Mouse (Mus musculus) lung, embryonic 15.5 days (tissue): ENCODE data around the gene Tmem189. TPM values are rescaled to one million over a fixed set of nuclear protein-coding genes. Genes with fewer than 3 reads are reported as not detected.
A peak's percentile ranks its signal among the peaks of the same experiment; 100 is the strongest.

Source experiments
- ATAC-seq: fragments of 200-750 bp; cut with Nextera tagmentation; 2 replicates; pipeline ENCODE4 v1.8.0; 2017; ENCODE audit warnings: moderate number of reproducible peaks, borderline replicate concordance; ENCODE audit not compliant: low FRiP score, low TSS enrichment; ENCODE audit errors: extremely low read depth
- H3K27ac ChIP-seq: fragments of 300-500 bp; sonication (generic); 2 replicates; pipeline ENCODE4 v1.5.1; 2015; ENCODE audit warnings: moderate library complexity, mild to moderate bottlenecking, inconsistent platforms
- H3K27me3 ChIP-seq: fragments of 300-500 bp; sonication (generic); 2 replicates; pipeline ENCODE4 v1.6.1; 2015; ENCODE audit warnings: inconsistent platforms
- H3K36me3 ChIP-seq: fragments of 300-500 bp; sonication (generic); 2 replicates; pipeline ENCODE4 v1.6.1; 2015; ENCODE audit warnings: inconsistent platforms
- H3K4me1 ChIP-seq: fragments of 300-500 bp; sonication (generic); 2 replicates; pipeline ENCODE4 v1.6.1; 2015; ENCODE audit warnings: inconsistent platforms
- H3K4me2 ChIP-seq: fragments of 300-500 bp; sonication (generic); 2 replicates; pipeline ENCODE4 v1.6.1; 2015; ENCODE audit warnings: inconsistent platforms, mild to moderate bottlenecking, moderate library complexity
- H3K4me3 ChIP-seq: fragments of 300-500 bp; sonication (generic); 2 replicates; pipeline ENCODE4 v1.5.1; 2015; ENCODE audit warnings: mild to moderate bottlenecking, inconsistent platforms
- H3K9ac ChIP-seq: fragments of 300-500 bp; sonication (generic); 2 replicates; pipeline ENCODE4 v1.6.1; 2015; ENCODE audit warnings: inconsistent platforms
- H3K9me3 ChIP-seq: fragments of 300-500 bp; sonication (generic); 2 replicates; pipeline ENCODE4 v1.6.1; 2016; ENCODE audit warnings: inconsistent platforms
- WGBS: fragments of 180-500 bp; shearing (Covaris S2); methylation state at CpG from one replicate; pipeline ENCODE4 v1.1.7; 2015; 5-methylcytosine and 5-hydroxymethylcytosine counted together
- polyA plus RNA-seq: library from polyadenylated mRNA; unstranded; fragments of >200 nt; fragmentation: Nextera tagmentation; extraction: Ambion mirVana; gene quantifications from 2 replicates; pipeline ENCODE4 v1.2.1, GENCODE M21; 2015

The Tmem189 gene
- polyA plus RNA-seq, 1 experiment from 2014 or later, result 43.8 TPM

DNA sequence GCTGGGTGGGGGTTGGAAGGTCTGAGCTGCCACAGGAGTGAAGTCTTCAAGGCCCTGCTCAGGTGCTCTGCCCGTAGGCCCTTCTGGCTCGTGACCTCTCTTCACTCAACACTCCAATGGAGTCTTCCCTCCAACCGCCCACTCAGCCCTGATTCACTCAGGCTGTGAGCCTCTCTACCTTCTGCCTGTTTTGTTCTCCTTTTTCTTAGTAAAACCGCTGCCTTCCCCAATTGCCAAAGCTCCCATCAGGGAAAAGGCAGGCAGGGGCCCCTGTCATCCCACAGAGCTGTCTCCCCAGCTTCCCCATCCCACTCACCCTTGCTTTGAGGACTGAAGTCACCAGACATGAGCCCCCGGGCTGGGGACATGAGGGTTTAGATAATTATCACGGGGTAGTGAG, 25.4 kb upstream of the Tmem189 start:
- no peaks in the 10 kb centered on the region for H3K27me3 ChIP-seq
- 60% methylated on average over 6 of the region's 6 CpGs for WGBS
- H3K36me3 ChIP-seq, result no peaks in the 10 kb centered on the region
- no peak overlapping the region for H3K4me3 ChIP-seq
- H3K27ac ChIP-seq, result 0 out of 2 replicates have a peak overlapping the region, but pooled peaks have one; percentile 10
- H3K4me2 ChIP-seq, result no peak overlapping the region
- ATAC-seq, result no peak
- H3K4me1 ChIP-seq, result peaks cover 7% of the 10 kb centered on the region
- no peak overlapping the region for H3K9ac ChIP-seq
- no peaks in the 10 kb centered on the region for H3K9me3 ChIP-seq

DNA sequence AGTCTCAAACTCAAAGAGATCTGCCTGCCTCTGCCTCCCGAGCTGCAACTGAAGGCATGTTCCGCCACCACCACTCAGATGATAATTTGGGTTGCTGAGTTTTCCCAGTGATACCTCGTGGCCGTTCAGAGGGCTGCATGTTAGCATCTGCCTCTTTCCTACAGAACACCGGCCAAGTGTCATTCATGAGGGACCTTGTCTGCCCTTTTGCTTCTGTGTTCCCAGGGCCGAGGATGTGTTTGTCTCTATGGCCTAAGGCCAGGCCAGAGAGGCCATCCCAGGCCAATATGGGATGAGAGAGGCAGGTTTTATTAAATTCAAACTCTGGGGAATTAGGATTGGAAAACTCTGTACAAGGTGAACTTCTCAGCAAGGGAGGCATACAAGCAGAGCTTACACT, 24.7 kb upstream of the Tmem189 start:
- ATAC-seq, result no peak
- H3K27ac ChIP-seq, result no peak overlapping the region
- no peak overlapping the region for H3K4me2 ChIP-seq
- H3K36me3 ChIP-seq, result no peaks in the 10 kb centered on the region
- H3K4me3 ChIP-seq, result no peak overlapping the region
- peaks cover 7% of the 10 kb centered on the region for H3K4me1 ChIP-seq
- no peak overlapping the region for H3K9ac ChIP-seq
- WGBS, result 89% methylated on average over 6 of the region's 6 CpGs
- no peaks in the 10 kb centered on the region for H3K27me3 ChIP-seq
- no peaks in the 10 kb centered on the region for H3K9me3 ChIP-seq

DNA sequence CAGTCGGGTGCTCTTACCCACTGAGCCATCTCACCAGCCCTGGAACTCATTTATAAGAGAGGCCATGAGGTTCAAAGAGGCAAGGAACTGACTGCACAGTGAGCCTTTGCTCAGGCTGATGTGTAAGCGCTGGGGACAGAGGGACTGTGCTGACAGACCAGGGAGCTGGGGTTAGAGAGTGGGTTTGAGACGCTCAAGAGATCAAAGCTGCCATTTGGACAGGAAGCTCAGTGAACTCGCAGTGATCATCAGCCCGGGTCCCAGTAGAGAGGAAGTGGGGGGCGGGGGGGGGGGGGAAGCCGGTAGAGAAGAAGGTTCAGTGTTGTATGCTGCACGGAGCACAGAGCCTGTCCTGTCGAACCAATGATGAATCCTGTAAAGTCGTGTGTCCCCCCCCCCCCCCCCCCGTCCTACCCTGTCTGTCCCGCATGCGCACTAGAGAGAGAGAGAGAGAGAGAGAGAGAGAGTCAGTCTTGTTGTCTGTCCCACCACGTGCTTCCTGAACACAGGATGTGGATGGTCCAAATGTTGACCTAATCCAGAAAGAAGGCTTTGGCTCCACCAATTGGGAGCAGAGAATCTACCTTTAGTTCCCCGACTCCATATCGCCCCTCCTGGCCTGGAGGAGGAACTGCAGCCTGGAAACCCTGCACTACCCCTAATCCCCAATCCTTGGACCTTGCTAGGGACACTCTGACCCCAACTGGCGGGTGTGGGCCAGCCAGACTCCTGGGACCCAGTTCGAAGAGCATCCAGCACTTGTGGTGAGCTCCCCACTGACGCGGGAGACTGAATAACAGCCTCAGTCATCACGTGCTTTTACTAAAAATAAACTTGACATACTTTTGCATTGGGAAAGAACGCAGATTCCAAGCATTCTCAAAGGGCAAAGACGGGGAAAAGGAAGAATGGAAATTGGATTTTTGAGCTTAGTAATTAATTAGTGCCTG, 23.5 kb upstream of the Tmem189 start:
- 52% methylated on average over 19 of the region's 23 CpGs for WGBS
- Histone ChIP-seq H3K36me3 (no peaks in the 10 kb centered on the region), H3K27me3 (no peaks in the 10 kb centered on the region), H3K27ac (peak overlapping the region; percentile 53), H3K9ac (no peak overlapping the region), H3K4me2 (no peak overlapping the region), H3K4me3 (no peak overlapping the region), H3K4me1 (peaks cover 7% of the 10 kb centered on the region), H3K9me3 (no peaks in the 10 kb centered on the region)
- peak; percentile 13; the same call in 1 of the 2 replicates for ATAC-seq

DNA sequence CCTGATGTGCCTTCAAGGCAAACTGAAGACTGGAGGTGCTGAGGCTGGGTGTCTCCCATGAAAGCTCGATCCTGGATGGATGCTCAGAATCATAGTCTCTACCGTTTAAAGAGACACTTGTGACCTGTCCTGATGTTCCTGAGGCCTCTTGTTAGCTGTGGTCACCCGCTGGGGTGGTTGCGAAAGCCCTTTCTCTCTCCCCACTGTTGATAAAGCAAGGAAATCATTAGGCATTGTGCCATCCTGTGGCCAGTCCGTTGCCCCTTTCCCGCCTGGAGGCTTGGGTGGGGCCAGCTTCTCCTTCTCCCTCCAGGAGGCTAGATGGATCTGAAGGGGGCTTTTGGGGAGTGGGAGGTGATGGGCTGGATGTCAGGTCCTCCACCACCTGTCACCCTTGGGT, 21.0 kb upstream of the Tmem189 start:
- no peak overlapping the region for H3K4me3 ChIP-seq
- no peak overlapping the region for H3K4me2 ChIP-seq
- no peak for ATAC-seq
- H3K9ac ChIP-seq, result no peak overlapping the region
- no peak overlapping the region for H3K27ac ChIP-seq
- no peaks in the 10 kb centered on the region for H3K27me3 ChIP-seq
- peaks cover 18% of the 10 kb centered on the region for H3K4me1 ChIP-seq
- WGBS, result 51% methylated on average over 6 of the region's 6 CpGs
- H3K9me3 ChIP-seq, result no peaks in the 10 kb centered on the region
- H3K36me3 ChIP-seq, result no peaks in the 10 kb centered on the region

DNA sequence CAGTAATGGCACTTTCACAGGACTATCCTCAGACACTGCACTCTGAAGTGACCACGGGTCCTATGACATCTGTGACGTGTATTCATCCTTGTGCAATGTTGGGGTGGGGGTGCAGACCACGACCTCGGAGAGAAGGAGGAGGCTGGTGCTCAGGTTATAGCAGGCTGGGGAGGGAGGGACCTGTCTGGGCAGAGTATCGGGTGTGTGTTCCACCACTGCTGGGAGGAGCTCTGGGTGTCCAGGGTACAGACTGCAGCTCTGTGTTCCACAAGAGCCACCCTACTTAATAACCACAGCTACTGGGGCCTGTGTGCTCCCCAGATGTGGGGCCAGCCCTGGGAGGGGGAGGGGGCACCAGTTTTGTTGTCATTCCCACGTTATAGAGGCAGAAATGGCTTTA, 20.3 kb upstream of the Tmem189 start:
- Histone ChIP-seq H3K36me3 (no peaks in the 10 kb centered on the region), H3K4me1 (peaks cover 19% of the 10 kb centered on the region), H3K4me3 (no peak overlapping the region), H3K27me3 (no peaks in the 10 kb centered on the region), H3K27ac (no peak overlapping the region), H3K4me2 (no peak overlapping the region), H3K9me3 (no peaks in the 10 kb centered on the region), H3K9ac (no peak overlapping the region)
- ATAC-seq, result no peak
- WGBS, result 51% methylated on average over 6 of the region's 6 CpGs

DNA sequence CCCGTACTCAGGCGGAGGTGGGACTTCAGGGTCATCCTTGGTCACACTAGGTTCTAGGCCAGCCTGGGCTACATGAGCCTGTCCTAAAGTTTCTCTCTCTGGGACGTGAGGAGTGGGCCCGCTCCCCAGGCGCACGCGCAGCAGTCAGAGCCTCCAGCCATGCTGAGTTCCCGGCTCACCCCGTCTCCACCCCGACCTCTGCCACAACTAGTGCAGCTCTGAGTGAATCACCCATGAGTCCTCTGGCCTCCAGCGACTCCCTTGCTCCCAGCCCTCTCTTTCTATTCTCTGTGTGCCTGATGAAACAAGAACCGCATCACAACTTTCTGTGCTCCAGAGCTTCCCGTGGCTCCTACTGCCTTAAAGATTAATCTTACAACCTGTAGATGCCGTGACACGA, 18.8 kb upstream of the Tmem189 start:
- no peak overlapping the region for H3K4me3 ChIP-seq
- H3K9ac ChIP-seq, result no peak overlapping the region
- ATAC-seq, result no peak
- no peaks in the 10 kb centered on the region for H3K27me3 ChIP-seq
- no peak overlapping the region for H3K27ac ChIP-seq
- H3K9me3 ChIP-seq, result no peaks in the 10 kb centered on the region
- H3K36me3 ChIP-seq, result no peaks in the 10 kb centered on the region
- WGBS, result 57% methylated on average over 15 of the region's 15 CpGs
- no peak overlapping the region for H3K4me2 ChIP-seq
- peaks cover 14% of the 10 kb centered on the region for H3K4me1 ChIP-seq

DNA sequence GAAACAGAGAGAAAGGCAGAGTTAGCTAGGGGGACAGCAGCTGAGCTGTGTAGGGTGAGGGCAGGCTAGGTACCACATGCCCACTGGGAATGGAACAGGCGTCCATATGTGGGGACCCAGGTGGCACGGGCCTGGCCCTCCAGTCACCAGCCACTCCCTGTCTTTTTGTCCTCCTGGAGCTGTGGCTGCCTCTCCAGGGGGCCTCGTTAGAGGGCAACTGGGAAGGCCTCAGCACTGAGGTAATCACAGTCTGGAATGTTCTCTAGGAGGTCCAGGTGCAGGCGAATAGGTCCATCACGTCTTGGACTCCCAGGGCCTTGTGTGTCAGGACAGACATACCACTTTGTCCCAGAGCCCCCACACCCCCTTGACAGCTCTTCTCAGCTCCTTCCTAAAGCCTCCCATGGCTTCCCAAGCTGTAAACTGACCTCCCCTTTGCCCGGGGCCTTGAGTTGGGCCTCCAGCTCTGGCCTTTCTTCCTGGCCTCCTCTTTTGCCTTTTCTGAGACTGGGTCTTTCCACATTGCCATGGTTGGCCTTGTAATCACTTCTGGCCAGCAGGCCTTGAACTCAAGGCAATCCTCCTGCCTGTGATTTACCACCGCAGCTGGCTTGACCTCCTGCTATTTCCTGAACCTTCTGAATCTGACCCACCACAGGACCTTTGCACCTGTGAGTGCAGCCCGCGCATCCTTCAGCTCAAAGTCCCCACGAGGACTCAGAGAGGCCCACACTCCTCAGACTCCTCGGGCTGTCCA, 16.7 kb upstream of the Tmem189 start:
- Histone ChIP-seq H3K27ac (no peak overlapping the region), H3K4me3 (no peak overlapping the region), H3K4me1 (0 out of 2 replicates have a peak, but pooled peaks cover 12% of the 10 kb centered on the region), H3K36me3 (no peaks in the 10 kb centered on the region), H3K27me3 (no peaks in the 10 kb centered on the region), H3K4me2 (no peak overlapping the region), H3K9ac (no peak overlapping the region), H3K9me3 (no peaks in the 10 kb centered on the region)
- WGBS, result 67% methylated on average over 11 of the region's 11 CpGs
- no peak; the same call in 1 of the 2 replicates for ATAC-seq

DNA sequence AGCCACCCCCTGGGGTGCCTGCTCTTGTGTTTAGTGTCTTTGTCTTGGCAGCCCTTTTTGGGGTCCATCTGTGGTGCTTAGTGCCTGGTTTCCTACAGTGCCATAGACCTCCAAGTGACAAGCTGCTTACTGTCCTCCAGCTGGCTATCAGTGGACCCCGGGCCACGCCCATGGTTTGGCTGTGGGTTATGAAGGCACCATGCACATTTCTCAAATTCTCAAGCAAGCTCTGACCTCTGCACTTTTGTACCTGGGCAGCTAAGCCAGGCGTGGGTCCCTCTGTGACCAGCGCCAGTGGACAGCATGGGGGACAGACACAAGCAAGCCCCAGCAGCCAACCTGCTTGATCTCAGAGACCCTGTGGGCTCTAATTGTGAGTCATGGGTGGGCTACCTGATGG, 14.8 kb upstream of the Tmem189 start:
- WGBS, result 90% methylated on average over 4 of the region's 4 CpGs
- H3K9me3 ChIP-seq, result no peaks in the 10 kb centered on the region
- no peak overlapping the region for H3K9ac ChIP-seq
- peak; percentile 9; the same call in 1 of the 2 replicates for ATAC-seq
- H3K4me1 ChIP-seq, result 0 out of 2 replicates have a peak, but pooled peaks cover 12% of the 10 kb centered on the region
- no peak overlapping the region for H3K4me3 ChIP-seq
- H3K27ac ChIP-seq, result no peak overlapping the region
- no peaks in the 10 kb centered on the region for H3K36me3 ChIP-seq
- no peak overlapping the region for H3K4me2 ChIP-seq
- H3K27me3 ChIP-seq, result no peaks in the 10 kb centered on the region

DNA sequence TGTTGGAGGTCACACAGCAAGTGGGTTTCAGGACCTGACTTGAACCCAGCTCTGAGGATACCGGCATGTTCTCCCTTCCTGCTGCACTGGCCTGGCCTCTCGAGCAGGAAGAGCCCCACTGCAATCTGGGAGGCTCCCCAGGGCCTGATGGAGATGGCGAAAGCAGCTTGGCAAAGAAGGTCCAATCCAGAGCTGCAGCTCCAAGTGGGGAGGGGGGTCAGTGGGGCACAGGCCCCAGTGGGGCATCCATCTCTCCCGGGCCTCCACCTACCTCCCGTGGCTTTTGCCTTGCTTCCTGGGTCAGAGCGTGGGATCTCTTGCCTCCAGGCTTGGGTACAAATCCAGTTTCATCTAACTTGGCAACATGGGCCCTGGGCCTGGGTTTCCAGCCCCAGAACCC, 12.5 kb upstream of the Tmem189 start:
- Histone ChIP-seq H3K4me2 (no peak overlapping the region), H3K27me3 (no peaks in the 10 kb centered on the region), H3K4me3 (no peak overlapping the region), H3K36me3 (no peaks in the 10 kb centered on the region), H3K27ac (no peak overlapping the region), H3K9me3 (no peaks in the 10 kb centered on the region), H3K4me1 (peaks cover 18% of the 10 kb centered on the region), H3K9ac (no peak overlapping the region)
- ATAC-seq, result no peak
- WGBS, result 77% methylated on average over 6 of the region's 6 CpGs

DNA sequence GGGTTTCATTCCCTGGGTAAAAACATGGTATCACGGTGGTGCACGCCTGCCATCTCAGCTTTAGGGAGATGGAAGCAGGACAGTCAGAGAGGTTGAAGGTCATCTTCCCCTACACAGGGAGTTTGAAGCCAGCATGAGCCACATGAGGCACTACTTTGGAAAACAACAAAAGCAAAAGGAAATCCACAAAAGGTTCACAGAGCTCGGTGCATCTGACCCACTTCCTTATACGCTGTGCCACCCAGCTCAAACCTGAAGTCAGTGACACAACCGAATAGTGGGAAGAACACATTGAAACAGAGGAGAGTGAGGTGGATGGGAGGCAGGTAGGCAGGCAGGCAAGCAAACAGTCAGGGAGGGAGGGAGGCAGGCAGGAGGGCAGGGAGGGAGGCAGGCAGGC, 11.8 kb upstream of the Tmem189 start:
- Histone ChIP-seq H3K4me1 (peaks cover 16% of the 10 kb centered on the region), H3K9me3 (no peaks in the 10 kb centered on the region), H3K4me2 (no peak overlapping the region), H3K4me3 (no peak overlapping the region), H3K27ac (no peak overlapping the region), H3K36me3 (no peaks in the 10 kb centered on the region; the same call in 1 of the 2 replicates), H3K9ac (no peak overlapping the region), H3K27me3 (no peaks in the 10 kb centered on the region)
- WGBS, result 70% methylated on average over 5 of the region's 5 CpGs
- no peak for ATAC-seq

DNA sequence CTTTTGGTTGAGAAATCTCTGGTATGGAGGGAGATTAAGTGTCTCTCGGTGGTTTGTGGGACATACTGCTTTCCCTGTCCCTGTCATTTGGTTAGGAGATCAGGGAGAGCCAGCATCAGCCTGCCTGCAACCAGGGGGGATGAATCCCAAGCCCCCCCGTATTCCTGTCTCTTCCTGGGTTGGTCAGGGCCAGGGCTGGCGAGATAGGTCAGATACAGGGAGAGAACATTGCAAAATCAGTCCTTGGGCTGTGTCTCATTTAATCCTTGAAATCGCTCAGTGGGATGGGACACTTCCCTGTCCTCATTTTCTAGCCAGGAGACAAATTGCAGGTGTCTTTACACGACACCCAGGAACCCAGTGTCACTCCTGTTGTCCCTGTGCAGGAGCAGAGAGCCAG, 10.4 kb upstream of the Tmem189 start:
- H3K4me1 ChIP-seq, result peaks cover 6% of the 10 kb centered on the region
- 66% methylated on average over 5 of the region's 5 CpGs for WGBS
- H3K27ac ChIP-seq, result no peak overlapping the region
- no peak overlapping the region for H3K4me2 ChIP-seq
- no peak for ATAC-seq
- H3K4me3 ChIP-seq, result no peak overlapping the region
- no peak overlapping the region for H3K9ac ChIP-seq
- no peaks in the 10 kb centered on the region for H3K27me3 ChIP-seq
- peaks cover 11% of the 10 kb centered on the region; the same call in 1 of the 2 replicates for H3K36me3 ChIP-seq
- no peaks in the 10 kb centered on the region for H3K9me3 ChIP-seq

DNA sequence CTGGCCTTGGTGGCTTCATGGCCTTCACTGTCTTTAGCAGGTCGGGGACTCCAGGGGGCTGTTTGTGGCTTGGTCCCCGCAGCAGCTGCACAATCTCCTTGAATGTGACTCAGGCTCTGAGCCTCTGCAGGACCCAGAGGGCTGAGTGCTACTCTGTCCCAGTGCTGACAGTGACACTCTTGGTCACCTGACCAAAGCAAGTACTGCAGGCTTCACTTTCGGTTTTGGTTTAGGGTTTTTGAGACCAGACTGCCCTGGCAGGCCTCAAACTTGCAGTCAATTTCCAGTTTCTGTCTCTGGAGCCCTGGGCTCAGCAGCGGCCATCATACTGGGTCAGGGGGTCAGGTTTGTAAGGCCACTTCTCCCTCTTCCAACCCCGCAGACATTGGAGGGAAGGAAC, 8.3 kb upstream of the Tmem189 start:
- Histone ChIP-seq H3K9ac (no peak overlapping the region), H3K36me3 (peaks cover 19% of the 10 kb centered on the region), H3K4me2 (peak overlapping the region; percentile 26; the same call in 1 of the 2 replicates), H3K9me3 (no peaks in the 10 kb centered on the region), H3K4me1 (peaks cover 13% of the 10 kb centered on the region), H3K4me3 (no peak overlapping the region), H3K27ac (peak overlapping the region; percentile 71), H3K27me3 (no peaks in the 10 kb centered on the region)
- 29% methylated on average over 5 of the region's 5 CpGs for whole genome bisulfite sequencing
- peak; percentile 60 for ATAC-seq
